Mouse (Mus musculus): ENCODE measurements at regions not wholly inside any gene's neighbourhood (a gene's known extent, or its start where the extent isn't known, plus 50 kb on each side); places are given as distances from the start of the nearest gene placed in this dataset.

GRCm38 (mm10) chr1:169816939-169817338 is 69.5 kb upstream of the Rgs4 start:
- TF ChIP-seq ZC3H11A (IDR thresholded peaks at IDR 0.05; ENCODE audit: borderline replicate concordance, low read depth, low read length) (no peak), MAFK (IDR thresholded peaks at IDR 0.05; ENCODE audit: insufficient read depth, low read depth, low read length) (no peak), HCFC1 (IDR thresholded peaks at IDR 0.05; ENCODE audit: borderline replicate concordance, insufficient read depth, low read length) (no peak), ZNF384 (IDR thresholded peaks at IDR 0.05; ENCODE audit: low read depth, low read length) (no peak)
